Mouse (Mus musculus): ENCODE results near the gene Tmem171.
A peak's percentile ranks its signal among the peaks of the same experiment; 100 is the strongest.

Tmem171 gene

DNA sequence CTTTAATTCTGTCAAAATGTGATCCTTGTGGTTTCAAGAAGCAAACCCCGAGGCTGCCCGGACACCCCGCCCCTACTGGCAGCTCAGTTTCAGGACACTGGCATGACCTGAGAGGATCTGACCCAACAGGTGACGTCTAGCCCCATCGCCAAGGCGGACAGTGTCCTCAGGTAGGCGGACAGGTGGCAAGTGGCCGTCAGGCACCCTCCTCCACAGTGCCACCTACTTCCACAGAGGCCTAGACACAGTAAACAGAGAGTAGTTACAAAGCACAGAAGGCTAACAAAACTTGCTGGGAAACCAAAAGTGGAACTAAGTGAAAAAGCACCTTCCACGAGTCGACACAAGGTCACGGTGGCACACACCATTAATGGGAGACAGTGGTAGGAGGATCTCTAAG lies 1.3 kb downstream of the Tmem171 start:
- no peak for DNase-seq (ENCODE audit: low spot score in 2 of 2)

DNA sequence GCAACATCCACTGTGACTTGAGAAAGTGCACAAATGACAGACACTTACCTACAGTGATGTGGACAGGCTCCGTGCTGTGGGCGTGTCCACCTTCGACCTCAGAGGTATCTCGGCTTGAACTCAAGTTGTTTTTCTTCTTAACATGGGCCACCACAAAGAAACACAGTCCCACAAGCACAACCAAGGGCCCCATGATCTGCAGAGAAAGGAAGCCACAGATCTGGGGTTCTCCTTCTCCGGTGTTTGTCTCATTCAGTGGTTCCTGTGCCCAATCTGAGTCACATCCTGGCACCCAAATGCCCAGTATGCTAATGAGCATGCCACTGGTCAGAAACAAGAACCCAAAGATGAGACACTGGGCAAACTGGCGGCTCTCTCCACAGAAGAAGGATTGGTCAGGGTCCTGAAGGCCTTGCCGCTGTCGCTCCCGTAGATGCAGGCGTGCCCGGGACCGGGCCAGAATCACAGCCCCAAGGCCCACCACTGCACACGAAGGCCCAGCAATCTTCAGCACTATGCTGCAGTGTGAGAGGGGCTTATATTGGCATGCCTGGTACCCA lies 2.6 kb downstream of the Tmem171 start:
- no peak for DNase-seq (ENCODE audit: low spot score in 2 of 2)

- DNase-seq (ENCODE audit: low spot score in 2 of 2) = no peak
Measured at GRCm38 (mm10) chr13:98690886-98691285, 3.7 kb downstream of the Tmem171 start.

DNA sequence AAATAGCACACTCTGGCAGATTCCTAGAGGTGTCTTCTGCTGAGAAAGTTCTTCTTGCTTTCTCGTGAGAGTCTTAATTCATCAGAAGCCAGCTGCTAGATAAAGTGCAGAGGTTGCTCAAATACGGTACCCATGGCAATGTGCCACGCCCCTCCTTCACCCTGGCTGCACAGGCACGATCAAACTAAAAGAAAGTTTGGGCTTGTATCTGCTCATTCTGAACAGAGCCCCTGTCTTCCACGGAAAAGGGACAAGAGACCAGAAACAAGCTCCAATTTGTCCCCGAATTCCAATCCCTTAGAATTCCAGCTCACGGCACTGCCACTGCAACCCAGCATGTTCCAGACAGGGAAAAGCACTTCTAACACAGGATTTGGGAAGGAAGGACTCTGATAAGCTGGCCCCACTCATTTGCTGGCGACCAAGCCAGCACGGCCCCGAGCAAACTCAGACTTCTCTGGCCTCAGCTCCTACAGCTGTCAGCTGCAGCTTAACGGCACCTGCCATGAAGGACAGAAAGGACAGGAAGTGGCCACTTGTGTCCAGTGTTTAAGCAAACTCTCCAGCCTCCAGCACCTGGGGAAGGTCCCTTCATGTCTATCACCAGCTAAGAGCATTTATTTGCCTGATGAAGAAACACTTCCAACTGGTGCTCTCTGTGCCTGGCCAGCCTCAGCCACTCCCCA lies 4.9 kb downstream of the Tmem171 start:
- no peak for DNase-seq (ENCODE audit: low spot score in 2 of 2)

DNA sequence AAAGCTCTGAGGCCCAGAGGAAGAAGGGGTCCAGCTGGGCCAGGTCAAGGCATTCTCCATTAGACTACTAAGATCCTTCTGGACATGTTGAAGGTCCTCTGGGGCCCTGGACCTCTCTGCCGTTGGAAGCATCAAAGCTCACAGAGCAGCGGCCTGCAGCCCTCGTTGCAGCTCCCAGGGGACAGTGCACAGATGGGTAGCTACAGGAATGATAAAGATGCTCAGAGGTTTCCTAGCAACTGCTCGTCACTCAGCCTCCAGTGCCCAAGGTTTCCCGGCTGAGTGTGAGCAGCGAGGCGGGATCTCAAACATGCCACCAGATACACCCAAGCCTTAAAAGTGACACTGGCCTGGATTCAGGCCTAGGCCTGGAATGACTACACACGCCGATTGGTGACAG lies 6.7 kb downstream of the Tmem171 start:
- no peak for DNase-seq (ENCODE audit: low spot score in 2 of 2)

DNA sequence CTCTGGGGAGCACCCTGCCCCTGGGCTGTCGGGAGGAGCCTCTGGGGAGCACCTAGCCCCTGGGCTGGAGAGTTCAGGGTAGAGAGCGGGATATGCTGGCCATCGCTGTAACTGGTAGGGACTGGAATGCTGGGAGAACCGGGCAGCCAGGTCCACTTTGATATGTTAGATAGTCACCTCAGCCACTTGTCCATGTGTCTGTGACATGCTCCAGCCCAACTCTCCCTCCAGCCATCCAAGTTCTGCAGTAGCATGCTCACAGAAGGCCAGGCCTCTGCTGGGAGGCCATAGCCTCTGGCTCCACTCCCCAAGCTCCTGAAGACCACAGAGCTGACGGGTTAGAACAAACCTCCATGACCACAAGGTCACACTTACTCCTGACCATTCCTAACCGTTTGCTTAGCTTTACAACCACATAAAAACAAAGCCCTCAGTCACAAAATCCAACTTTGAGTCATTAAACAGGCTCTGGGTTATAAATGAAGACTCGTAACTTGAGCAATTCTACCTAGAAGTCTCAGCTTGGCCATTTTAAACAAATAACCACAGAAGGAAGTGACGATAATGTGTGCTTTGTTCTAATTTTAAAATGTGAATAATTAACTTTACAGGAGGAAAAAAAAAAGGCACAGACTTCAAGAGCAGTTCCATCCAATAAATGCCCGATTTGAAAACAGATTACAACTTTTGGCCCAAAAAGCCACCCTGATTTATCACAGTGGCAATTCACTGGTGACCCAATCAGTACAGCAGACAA lies 10.3 kb downstream of the Tmem171 start:
- no peak for DNase-seq (ENCODE audit: low spot score in 2 of 2)

GRCm38 (mm10) chr13:98683412-98683811 lies 11.2 kb downstream of the Tmem171 start:
- no peak for DNase-seq (ENCODE audit: low spot score in 2 of 2)

- DNase-seq (ENCODE audit: low spot score in 2 of 2) = no peak
Measured at GRCm38 (mm10) chr13:98680470-98681060, 14.1 kb downstream of the Tmem171 start.

DNA sequence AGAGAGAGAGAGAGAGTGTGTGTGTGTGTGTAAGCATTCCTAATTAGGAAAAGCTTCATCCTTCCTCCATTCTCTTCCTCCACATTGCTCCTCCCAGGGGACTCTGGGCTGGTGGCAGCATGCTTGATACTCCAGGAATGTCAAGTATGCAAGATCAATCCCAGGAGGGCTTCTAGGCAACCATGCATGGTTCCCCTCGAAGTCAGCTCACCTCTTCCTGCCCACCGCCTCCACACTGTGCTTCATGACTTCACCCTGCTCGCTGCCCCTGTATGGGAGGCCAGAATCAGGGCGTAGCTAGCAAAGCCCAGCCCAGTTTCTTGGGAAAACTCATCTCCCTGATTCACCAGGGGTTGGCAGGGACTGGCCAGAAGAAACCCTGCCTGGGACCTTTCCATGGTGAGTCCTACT lies 15.0 kb downstream of the Tmem171 start:
- DNase-seq (ENCODE audit: low spot score in 2 of 2) = no peak

DNA sequence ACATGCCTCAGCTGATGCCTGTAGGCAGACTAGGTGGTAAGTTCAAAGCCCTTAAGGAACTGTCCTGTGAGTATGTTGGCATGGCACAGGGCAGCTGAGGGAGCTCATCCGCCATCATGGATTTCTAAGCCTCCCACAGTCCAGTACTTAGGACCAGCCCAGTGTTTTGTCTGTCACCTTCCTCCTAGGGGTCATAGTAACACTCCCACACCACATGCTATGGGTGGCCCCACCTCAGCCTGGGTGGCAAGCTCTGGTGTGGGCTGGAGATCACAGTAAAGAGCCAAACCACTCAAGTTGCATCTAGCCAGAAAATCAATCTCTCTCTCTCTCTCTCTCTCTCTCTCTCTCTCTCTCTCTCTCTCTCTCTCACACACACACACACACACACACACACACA lies 15.4 kb downstream of the Tmem171 start:
- DNase-seq (ENCODE audit: low spot score in 2 of 2) = no peak

GRCm38 (mm10) chr13:98673922-98674321 lies 20.7 kb downstream of the Tmem171 start:
- no peak for DNase-seq (ENCODE audit: low spot score in 2 of 2)

- no peak for DNase-seq (ENCODE audit: low spot score in 2 of 2)
Measured at GRCm38 (mm10) chr13:98669296-98669695, 25.3 kb downstream of the Tmem171 start.

- DNase-seq (ENCODE audit: low spot score in 2 of 2) = no peak
Measured at GRCm38 (mm10) chr13:98667316-98667715, 27.3 kb downstream of the Tmem171 start.

GRCm38 (mm10) chr13:98665240-98665639 lies 29.4 kb downstream of the Tmem171 start:
- no peak for DNase-seq (ENCODE audit: low spot score in 2 of 2)

DNA sequence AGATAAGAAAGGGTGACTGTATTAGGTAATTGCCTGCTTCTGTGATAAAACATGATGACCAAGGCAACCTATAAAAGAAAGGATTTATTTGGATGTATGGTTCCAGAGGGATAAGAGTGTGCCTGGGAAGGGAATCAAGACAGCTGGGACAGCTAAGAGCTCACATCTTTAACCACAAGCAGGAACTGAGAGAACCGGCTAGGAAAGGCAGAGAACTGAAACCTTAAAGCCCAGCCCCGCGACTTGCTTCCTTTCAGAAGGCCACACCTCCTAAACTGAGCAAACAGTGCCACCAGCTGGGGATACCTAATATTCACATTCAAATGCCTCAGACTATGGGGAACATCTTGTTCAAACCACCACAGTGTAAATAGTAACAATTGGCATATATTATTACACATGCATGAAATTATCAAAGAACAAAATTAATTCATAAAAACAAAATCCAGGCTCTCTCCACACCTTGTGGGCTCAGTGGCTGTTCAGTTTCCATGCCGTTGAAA lies 32.4 kb downstream of the Tmem171 start:
- DNase-seq (ENCODE audit: low spot score in 2 of 2) = no peak

DNA sequence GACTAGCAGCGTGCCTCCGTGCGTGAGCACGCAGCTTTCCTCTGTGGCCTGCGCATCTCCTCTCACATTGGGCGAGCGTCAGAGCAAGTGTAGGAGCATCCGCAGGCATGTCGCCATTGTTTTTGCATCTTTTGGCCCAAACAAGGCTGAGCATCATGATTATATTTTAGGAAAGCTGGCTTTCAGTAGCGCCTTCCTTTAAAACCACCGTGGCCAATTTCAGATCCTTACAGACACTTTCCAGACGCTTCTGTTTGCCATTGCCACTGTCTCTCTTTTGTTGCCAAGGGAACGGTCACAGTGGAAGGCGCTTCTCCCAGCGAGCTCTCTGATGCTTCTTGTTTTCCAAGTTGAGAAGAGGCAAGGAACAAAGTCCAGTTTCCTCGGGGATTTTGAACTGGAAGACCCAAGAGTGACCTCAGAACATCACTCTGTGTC lies 38.6 kb downstream of the Tmem171 start:
- DNase-seq (ENCODE audit: low spot score in 2 of 2) = peak in 1 of 2 experiments; percentile 7

DNA sequence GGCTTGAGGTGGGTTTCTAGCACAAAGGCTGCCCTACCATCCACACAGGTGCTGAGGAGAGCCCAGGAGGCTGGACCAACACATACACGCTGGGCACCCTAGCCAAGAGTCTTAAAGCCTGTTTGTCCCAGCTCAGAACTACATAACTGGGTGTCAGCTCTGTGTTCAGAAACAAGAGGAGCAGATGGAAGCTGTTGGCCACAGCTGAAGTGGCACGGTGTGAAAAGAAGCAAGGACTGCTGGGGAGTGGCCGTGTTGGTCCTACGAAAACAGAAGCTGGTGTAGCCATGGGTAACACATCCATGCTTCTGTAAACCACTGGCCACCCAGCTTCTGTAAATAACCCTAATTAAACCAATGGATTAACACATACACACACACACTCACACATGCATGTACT lies 39.3 kb downstream of the Tmem171 start:
- no peak for DNase-seq (ENCODE audit: low spot score in 2 of 2)

DNA sequence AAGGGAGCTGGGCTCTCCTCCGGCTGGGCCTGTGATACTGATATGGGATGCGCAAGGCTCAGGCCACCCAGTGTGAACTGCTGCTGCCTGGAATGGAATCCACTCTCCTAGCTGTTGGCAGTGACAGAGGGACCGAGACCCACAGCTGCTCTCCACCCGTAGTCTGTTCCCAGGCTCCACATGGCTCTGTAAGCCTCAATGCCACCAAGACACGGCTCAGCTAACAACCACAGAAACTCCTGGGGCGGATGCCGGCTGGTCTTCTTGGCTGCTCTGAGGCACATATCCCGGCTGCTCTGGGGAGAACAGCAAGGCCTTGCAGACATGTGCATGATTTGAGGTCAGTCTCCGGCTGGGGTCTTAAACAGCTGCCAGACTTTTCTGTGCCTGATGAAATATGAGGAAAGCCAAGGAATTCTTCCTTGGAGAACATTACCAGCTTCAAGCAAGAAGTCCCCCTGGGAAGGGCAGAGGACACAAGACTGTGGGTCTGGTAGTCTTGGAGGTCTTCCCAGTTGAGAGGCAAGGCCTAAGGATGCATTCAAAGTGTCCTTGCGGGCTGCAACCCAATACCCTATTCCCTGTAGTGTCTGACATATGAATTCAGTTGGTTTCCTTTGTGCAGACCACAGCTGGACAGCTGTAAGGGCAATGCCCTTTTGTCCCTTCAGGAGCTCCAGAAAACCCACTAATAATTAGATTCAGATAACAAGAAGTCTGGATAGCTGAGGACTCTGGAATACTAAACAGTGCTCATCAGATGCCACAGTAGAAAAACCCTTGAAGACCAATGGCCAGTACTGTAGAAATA lies 40.3 kb downstream of the Tmem171 start:
- DNase-seq (ENCODE audit: low spot score in 2 of 2) = no peak

GRCm38 (mm10) chr13:98652194-98652593 lies 42.4 kb downstream of the Tmem171 start:
- no peak for DNase-seq (ENCODE audit: low spot score in 2 of 2)

DNA sequence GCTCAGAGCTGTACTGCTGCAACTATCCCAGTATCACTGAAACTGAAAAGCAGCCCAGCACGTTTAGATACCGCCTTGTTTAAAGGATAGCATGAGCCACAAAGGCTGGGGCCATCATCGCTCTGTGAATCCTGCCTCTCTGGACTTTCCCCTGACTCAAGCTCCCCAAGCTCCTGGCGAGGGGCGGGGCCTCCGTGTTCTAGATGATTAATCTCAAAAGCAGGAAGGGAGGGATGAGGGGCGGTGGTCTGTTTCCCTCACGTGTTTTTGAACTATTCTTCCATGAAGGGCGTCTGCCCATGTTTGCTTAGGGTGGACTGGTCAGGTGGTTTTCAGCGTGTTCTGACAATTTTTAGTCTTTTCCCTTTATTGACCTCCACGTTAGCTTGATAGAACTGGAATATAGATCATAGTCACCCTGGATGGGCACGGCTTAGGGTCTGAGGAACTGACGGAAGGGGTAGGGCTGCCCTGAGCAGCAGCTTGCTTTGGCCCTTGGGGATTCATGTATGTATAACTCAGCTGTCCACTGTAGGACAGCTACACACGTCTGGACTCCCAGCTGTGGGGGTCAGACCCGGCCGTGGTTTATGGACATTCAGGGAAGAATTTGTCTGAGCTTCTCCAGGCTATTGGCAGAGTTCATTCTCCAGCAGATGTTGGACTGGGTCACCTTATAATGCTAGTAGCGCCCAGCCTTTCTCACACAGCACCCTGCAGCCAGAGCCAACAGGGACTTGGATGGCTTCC lies 43.2 kb downstream of the Tmem171 start:
- DNase-seq (ENCODE audit: low spot score in 2 of 2) = no peak
